Mouse (Mus musculus) hindbrain, embryonic 12.5 days (tissue): Measurements from ENCODE around the gene Syne2. TPM values are rescaled to one million over a fixed set of nuclear protein-coding genes. Genes with fewer than 3 reads are reported as not detected.
A peak's percentile ranks its signal among the peaks of the same experiment; 100 is the strongest.
"Not testable (repeated sequence)": the region's sequence is repeated elsewhere in the genome, so short reads cannot be mapped to it uniquely, and the experiment has no call there.

Source experiments
- ATAC-seq: fragments of 200-750 bp; cut with Nextera tagmentation; 2 replicates; pipeline ENCODE4 v1.8.0; 2017; ENCODE audit warnings: moderate TSS enrichment; ENCODE audit not compliant: low FRiP score
- H3K27ac ChIP-seq: fragments of 300-500 bp; sonication (generic); 2 replicates; pipeline ENCODE4 v1.5.1; 2016; ENCODE audit warnings: mild to moderate bottlenecking
- H3K27me3 ChIP-seq: fragments of 300-500 bp; sonication (generic); 2 replicates; pipeline ENCODE4 v1.6.1; 2016; ENCODE audit warnings: mild to moderate bottlenecking
- H3K36me3 ChIP-seq: fragments of 300-500 bp; sonication (generic); 2 replicates; pipeline ENCODE4 v1.6.1; 2016; ENCODE audit warnings: mild to moderate bottlenecking
- H3K4me1 ChIP-seq: fragments of 300-500 bp; sonication (generic); 2 replicates; pipeline ENCODE4 v1.6.1; 2016
- H3K4me2 ChIP-seq: fragments of 300-500 bp; sonication (generic); replicated peaks from 2 replicates; pipeline ENCODE4 v1.6.1; 2016; ENCODE audit warnings: mild to moderate bottlenecking
- H3K4me3 ChIP-seq: fragments of 300-500 bp; sonication (generic); 2 replicates; pipeline ENCODE4 v1.5.1; 2016; ENCODE audit warnings: mild to moderate bottlenecking
- H3K9ac ChIP-seq: fragments of 300-500 bp; sonication (generic); 2 replicates; pipeline ENCODE4 v1.6.1; 2016; ENCODE audit warnings: mild to moderate bottlenecking, moderate library complexity
- H3K9me3 ChIP-seq: fragments of 300-500 bp; sonication (generic); replicated peaks from 2 replicates; pipeline ENCODE4 v1.6.1; 2016; ENCODE audit warnings: mild to moderate bottlenecking
- whole genome bisulfite sequencing: fragments of 180-500 bp; shearing (Covaris S2); methylation state at CpG from one replicate; pipeline ENCODE4 v1.1.7; 2016; 5-methylcytosine and 5-hydroxymethylcytosine counted together
- polyA plus RNA-seq: library from polyadenylated mRNA; unstranded; fragments of >200 nt; fragmentation: Nextera tagmentation; extraction: Ambion mirVana; gene quantifications from 2 replicates; pipeline ENCODE4 v1.2.1, GENCODE M21; 2016

The Syne2 gene
- 92.8 and 97.9 TPM in 2 replicates for polyA plus RNA-seq

- Histone ChIP-seq H3K36me3 (no peaks in the 10 kb centered on the region), H3K27ac (peak within 1 kb of the TSS; percentile 82), H3K4me2 (peak within 1 kb of the TSS; percentile 72), H3K27me3 (no peaks in the 10 kb centered on the region), H3K9me3 (no peaks in the 10 kb centered on the region), H3K9ac (peak within 1 kb of the TSS; percentile 84), H3K4me3 (peak within 1 kb of the TSS; percentile 81), H3K4me1 (peaks cover 34% of the 10 kb centered on the region)
- peak; percentile 93 for ATAC-seq
- under 1% methylated on average over 38 of the region's 54 CpGs for WGBS
Observed at GRCm38 (mm10) chr12:75817959-75818452, at the start of gene Syne2. Gene Syne2 (plus strand): TSS chr12:75818134.

GRCm38 (mm10) chr12:75771410-75771809, 46.5 kb upstream of the Syne2 start:
- H3K9ac ChIP-seq, result no peak overlapping the region
- H3K4me3 ChIP-seq, result no peak overlapping the region
- H3K4me1 ChIP-seq, result no peaks in the 10 kb centered on the region
- no peak overlapping the region for H3K27ac ChIP-seq
- no peaks in the 10 kb centered on the region for H3K27me3 ChIP-seq
- WGBS, result 63% methylated on average over 3 of the region's 3 CpGs
- 0 out of 2 replicates have a peak, but pooled peaks cover 4% of the 10 kb centered on the region for H3K9me3 ChIP-seq
- ATAC-seq, result no peak
- no peaks in the 10 kb centered on the region for H3K36me3 ChIP-seq
- H3K4me2 ChIP-seq, result no peak overlapping the region

GRCm38 (mm10) chr12:75772424-75773034, 45.4 kb upstream of the Syne2 start:
- ATAC-seq, result no peak
- H3K4me3 ChIP-seq, result no peak overlapping the region

GRCm38 (mm10) chr12:75781445-75781844, 36.5 kb upstream of the Syne2 start:
- H3K36me3 ChIP-seq, result no peaks in the 10 kb centered on the region
- no peak overlapping the region for H3K4me2 ChIP-seq
- ATAC-seq, result no peak
- H3K9ac ChIP-seq, result no peak overlapping the region
- no peaks in the 10 kb centered on the region for H3K9me3 ChIP-seq
- H3K4me1 ChIP-seq, result no peaks in the 10 kb centered on the region
- H3K4me3 ChIP-seq, result no peak overlapping the region
- H3K27me3 ChIP-seq, result no peaks in the 10 kb centered on the region
- no peak overlapping the region for H3K27ac ChIP-seq

More at GRCm38 (mm10) chr12:75772424-75773034, 45.4 kb upstream of the Syne2 start:
- 0 out of 2 replicates have a peak, but pooled peaks cover 4% of the 10 kb centered on the region for H3K9me3 ChIP-seq
- H3K9ac ChIP-seq, result no peak overlapping the region
- no peak overlapping the region for H3K4me2 ChIP-seq
- no peaks in the 10 kb centered on the region for H3K27me3 ChIP-seq
- H3K36me3 ChIP-seq, result no peaks in the 10 kb centered on the region
- H3K27ac ChIP-seq, result no peak overlapping the region
- H3K4me1 ChIP-seq, result no peaks in the 10 kb centered on the region
- 26% methylated on average over 3 of the region's 3 CpGs for WGBS

GRCm38 (mm10) chr12:75781995-75782394, 35.9 kb upstream of the Syne2 start:
- ATAC-seq, result no peak
- Histone ChIP-seq H3K9ac (no peak overlapping the region), H3K27me3 (no peaks in the 10 kb centered on the region), H3K36me3 (no peaks in the 10 kb centered on the region), H3K27ac (no peak overlapping the region), H3K4me3 (no peak overlapping the region), H3K4me1 (no peaks in the 10 kb centered on the region), H3K9me3 (no peaks in the 10 kb centered on the region), H3K4me2 (no peak overlapping the region)
- WGBS, result 87% methylated on average over 7 of the region's 7 CpGs

GRCm38 (mm10) chr12:75784271-75784751, 33.6 kb upstream of the Syne2 start:
- no peak for ATAC-seq
- no peaks in the 10 kb centered on the region for H3K27me3 ChIP-seq
- no peak overlapping the region for H3K4me3 ChIP-seq
- H3K36me3 ChIP-seq, result no peaks in the 10 kb centered on the region
- H3K4me1 ChIP-seq, result no peaks in the 10 kb centered on the region
- no peaks in the 10 kb centered on the region for H3K9me3 ChIP-seq
- WGBS, result 91% methylated on average over 2 of the region's 2 CpGs
- no peak overlapping the region for H3K27ac ChIP-seq
- no peak overlapping the region for H3K4me2 ChIP-seq
- H3K9ac ChIP-seq, result no peak overlapping the region

GRCm38 (mm10) chr12:75786681-75787080, 31.3 kb upstream of the Syne2 start:
- ATAC-seq, result not testable (repeated sequence)
- 0 out of 2 replicates have a peak overlapping the region, but pooled peaks have one; percentile 4 for H3K9ac ChIP-seq
- WGBS, result 0% methylated on average over 2 of the region's 2 CpGs

GRCm38 (mm10) chr12:75789451-75789850, 28.5 kb upstream of the Syne2 start:
- Histone ChIP-seq H3K9me3 (no peaks in the 10 kb centered on the region), H3K4me2 (no peak overlapping the region), H3K4me1 (no peaks in the 10 kb centered on the region), H3K9ac (no peak overlapping the region), H3K36me3 (no peaks in the 10 kb centered on the region), H3K27me3 (no peaks in the 10 kb centered on the region), H3K27ac (no peak overlapping the region), H3K4me3 (no peak overlapping the region)
- ATAC-seq, result no peak
- WGBS, result 60% methylated on average over 4 of the region's 4 CpGs

More at GRCm38 (mm10) chr12:75786681-75787080, 31.3 kb upstream of the Syne2 start:
- not testable (repeated sequence) for H3K27me3 ChIP-seq, H3K4me3 ChIP-seq, H3K4me1 ChIP-seq, H3K4me2 ChIP-seq, H3K27ac ChIP-seq, H3K36me3 ChIP-seq, H3K9me3 ChIP-seq

GRCm38 (mm10) chr12:75794527-75794926, 23.4 kb upstream of the Syne2 start:
- WGBS, result 77% methylated on average over 4 of the region's 4 CpGs
- ATAC-seq, result no peak
- no peaks in the 10 kb centered on the region for H3K36me3 ChIP-seq

GRCm38 (mm10) chr12:75796510-75796909, 21.4 kb upstream of the Syne2 start:
- H3K9me3 ChIP-seq, result no peaks in the 10 kb centered on the region
- WGBS, result 81% methylated on average over 2 of the region's 2 CpGs
- no peaks in the 10 kb centered on the region for H3K36me3 ChIP-seq
- no peak for ATAC-seq
- no peak overlapping the region for H3K4me3 ChIP-seq
- H3K27me3 ChIP-seq, result no peaks in the 10 kb centered on the region
- no peak overlapping the region for H3K4me2 ChIP-seq
- H3K9ac ChIP-seq, result no peak overlapping the region
- H3K27ac ChIP-seq, result no peak overlapping the region
- no peaks in the 10 kb centered on the region for H3K4me1 ChIP-seq

More at GRCm38 (mm10) chr12:75794527-75794926, 23.4 kb upstream of the Syne2 start:
- H3K4me1 ChIP-seq, result no peaks in the 10 kb centered on the region
- no peaks in the 10 kb centered on the region for H3K27me3 ChIP-seq
- no peak overlapping the region for H3K9ac ChIP-seq
- no peak overlapping the region for H3K4me3 ChIP-seq
- H3K27ac ChIP-seq, result no peak overlapping the region
- no peaks in the 10 kb centered on the region for H3K9me3 ChIP-seq
- no peak overlapping the region for H3K4me2 ChIP-seq

GRCm38 (mm10) chr12:75806281-75806680, 11.7 kb upstream of the Syne2 start:
- Histone ChIP-seq H3K27ac (no peak overlapping the region), H3K36me3 (no peaks in the 10 kb centered on the region), H3K4me1 (no peaks in the 10 kb centered on the region), H3K9ac (no peak overlapping the region), H3K9me3 (no peaks in the 10 kb centered on the region), H3K27me3 (no peaks in the 10 kb centered on the region), H3K4me2 (no peak overlapping the region), H3K4me3 (no peak overlapping the region)
- ATAC-seq, result no peak
- WGBS, result 91% methylated on average over 4 of the region's 4 CpGs

GRCm38 (mm10) chr12:75813766-75814165, 4.2 kb upstream of the Syne2 start:
- H3K4me1 ChIP-seq, result peaks cover 5% of the 10 kb centered on the region; the same call in 1 of the 2 replicates
- no peak overlapping the region for H3K27ac ChIP-seq
- H3K36me3 ChIP-seq, result no peaks in the 10 kb centered on the region
- 92% methylated on average over 2 of the region's 2 CpGs for WGBS
- H3K4me3 ChIP-seq, result no peak overlapping the region
- H3K4me2 ChIP-seq, result no peak overlapping the region
- no peaks in the 10 kb centered on the region for H3K27me3 ChIP-seq
- no peak overlapping the region for H3K9ac ChIP-seq
- ATAC-seq, result no peak
- H3K9me3 ChIP-seq, result no peaks in the 10 kb centered on the region

GRCm38 (mm10) chr12:75814551-75814950, 3.4 kb upstream of the Syne2 start:
- H3K4me1 ChIP-seq, result peaks cover 9% of the 10 kb centered on the region
- no peak for ATAC-seq
- WGBS, result 78% methylated on average over 6 of the region's 6 CpGs
- H3K4me3 ChIP-seq, result no peak overlapping the region
- H3K4me2 ChIP-seq, result no peak overlapping the region
- H3K36me3 ChIP-seq, result no peaks in the 10 kb centered on the region
- H3K9me3 ChIP-seq, result no peaks in the 10 kb centered on the region
- no peak overlapping the region for H3K9ac ChIP-seq
- H3K27me3 ChIP-seq, result no peaks in the 10 kb centered on the region
- H3K27ac ChIP-seq, result no peak overlapping the region
